Mouse (Mus musculus) limb, embryonic 12.5 days (tissue): ENCODE measurements around the gene Pacs1. TPM values are rescaled to one million over a fixed set of nuclear protein-coding genes. Genes with fewer than 3 reads are reported as not detected.

Experiments used
- ATAC-seq: fragments of 200-750 bp; cut with Nextera tagmentation; 2 replicates; pipeline ENCODE4 v1.8.0; 2017; ENCODE audit warnings: low read depth, moderate TSS enrichment; ENCODE audit not compliant: insufficient number of reproducible peaks, insufficient read depth, low FRiP score, low TSS enrichment
- H3K27ac ChIP-seq: fragments of 300-500 bp; sonication (generic); 2 replicates; pipeline ENCODE4 v1.5.1; 2016; ENCODE audit warnings: mild to moderate bottlenecking, moderate library complexity
- H3K27me3 ChIP-seq: fragments of 300-500 bp; sonication (generic); 2 replicates; pipeline ENCODE4 v1.6.1; 2016; ENCODE audit warnings: mild to moderate bottlenecking, moderate library complexity
- H3K36me3 ChIP-seq: fragments of 300-500 bp; sonication (generic); 2 replicates; pipeline ENCODE4 v1.6.1; 2016; ENCODE audit warnings: mild to moderate bottlenecking, moderate library complexity
- H3K4me1 ChIP-seq: fragments of 300-500 bp; sonication (generic); replicated peaks from 2 replicates; pipeline ENCODE4 v1.6.1; 2016
- H3K4me2 ChIP-seq: fragments of 300-500 bp; sonication (generic); 2 replicates; pipeline ENCODE4 v1.6.1; 2016; ENCODE audit warnings: mild to moderate bottlenecking, moderate library complexity
- H3K4me3 ChIP-seq: fragments of 300-500 bp; sonication (generic); replicated peaks from 2 replicates; pipeline ENCODE4 v1.5.1; 2016; ENCODE audit warnings: mild to moderate bottlenecking
- H3K9ac ChIP-seq: fragments of 300-500 bp; sonication (generic); replicated peaks from 2 replicates; pipeline ENCODE4 v1.6.1; 2016; ENCODE audit warnings: mild to moderate bottlenecking, moderate library complexity
- H3K9me3 ChIP-seq: fragments of 300-500 bp; sonication (generic); 2 replicates; pipeline ENCODE4 v1.6.1; 2016; ENCODE audit warnings: mild to moderate bottlenecking, moderate library complexity
- whole genome bisulfite sequencing: fragments of 180-500 bp; shearing (Covaris S2); methylation state at CpG from one replicate; pipeline ENCODE4 v1.1.7; 2016; 5-methylcytosine and 5-hydroxymethylcytosine counted together
- polyA plus RNA-seq: library from polyadenylated mRNA; unstranded; fragments of >200 nt; fragmentation: Nextera tagmentation; extraction: Ambion mirVana; gene quantifications from 2 replicates; pipeline ENCODE4 v1.2.1, GENCODE M21; 2016

Pacs1 gene
- polyA plus RNA-seq, 1 experiment from 2014 or later = 25.9 TPM

GRCm38 (mm10) chr19:5113783-5114182, 159.1 kb downstream of the Pacs1 start:
- ATAC-seq = no peak
- no peak overlapping the region for H3K4me3 ChIP-seq
- 95% methylated on average over 7 of the region's 7 CpGs for WGBS
- no peak overlapping the region for H3K9ac ChIP-seq
- H3K9me3 ChIP-seq = no peaks in the 10 kb centered on the region
- H3K27me3 ChIP-seq = no peaks in the 10 kb centered on the region
- H3K4me2 ChIP-seq = no peak overlapping the region
- peaks cover 14% of the 10 kb centered on the region for H3K4me1 ChIP-seq
- H3K27ac ChIP-seq = no peak overlapping the region
- peaks cover 59% of the 10 kb centered on the region for H3K36me3 ChIP-seq

- Histone ChIP-seq H3K4me2 (no peak overlapping the region), H3K4me3 (no peak overlapping the region), H3K36me3 (peaks cover 73% of the 10 kb centered on the region), H3K9me3 (no peaks in the 10 kb centered on the region), H3K27ac (no peak overlapping the region), H3K27me3 (no peaks in the 10 kb centered on the region), H3K4me1 (peaks cover 14% of the 10 kb centered on the region), H3K9ac (no peak overlapping the region)
- WGBS = 74% methylated on average over 19 of the region's 19 CpGs
- ATAC-seq = no peak
Measured at GRCm38 (mm10) chr19:5109659-5110453, 163.1 kb downstream of the Pacs1 start.

DNA sequence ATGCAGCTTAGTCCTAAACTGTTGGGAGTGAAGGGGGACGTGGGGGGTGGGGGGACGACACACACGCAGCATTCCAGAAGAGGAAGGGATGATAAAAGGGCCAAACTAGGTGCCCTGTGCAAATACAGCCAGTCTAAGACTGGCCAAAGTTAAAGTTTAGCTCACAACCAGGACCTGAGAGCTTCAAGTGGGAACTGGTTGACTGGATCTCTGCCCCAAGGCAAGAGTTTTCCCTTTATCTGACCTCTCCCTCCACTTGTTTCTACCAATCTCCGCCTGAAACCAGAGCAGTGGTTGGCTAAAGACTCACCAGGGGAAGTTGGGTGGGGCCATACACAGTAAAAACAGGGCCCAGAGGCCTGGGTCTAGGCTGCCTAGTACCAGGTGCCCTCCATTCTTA, 164.2 kb downstream of the Pacs1 start:
- ATAC-seq = no peak
- Histone ChIP-seq H3K4me3 (no peak overlapping the region), H3K4me1 (peaks cover 15% of the 10 kb centered on the region), H3K4me2 (no peak overlapping the region), H3K9me3 (no peaks in the 10 kb centered on the region), H3K36me3 (peaks cover 75% of the 10 kb centered on the region), H3K27ac (no peak overlapping the region), H3K9ac (no peak overlapping the region; the same call in 1 of the 2 replicates), H3K27me3 (no peaks in the 10 kb centered on the region)
- 65% methylated on average over 4 of the region's 4 CpGs for WGBS

DNA sequence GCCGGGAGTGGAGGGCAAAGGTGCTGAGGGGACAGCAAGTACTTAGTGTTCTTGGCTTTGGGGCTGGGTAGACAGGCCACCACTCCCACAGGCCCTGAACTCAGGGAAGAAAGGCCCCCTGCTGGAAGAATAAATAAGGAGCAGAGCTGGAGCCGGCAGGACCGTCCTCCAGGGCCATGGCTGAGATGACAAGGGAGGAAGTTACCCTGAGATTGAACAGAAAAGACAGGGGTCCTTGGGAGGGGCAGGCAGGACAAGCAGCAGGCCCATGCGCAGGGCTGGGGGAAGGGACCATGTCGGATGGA, 164.7 kb downstream of the Pacs1 start:
- Histone ChIP-seq H3K9ac (no peak overlapping the region; the same call in 1 of the 2 replicates), H3K4me3 (no peak overlapping the region), H3K9me3 (no peaks in the 10 kb centered on the region), H3K4me2 (no peak overlapping the region), H3K27me3 (no peaks in the 10 kb centered on the region), H3K27ac (no peak overlapping the region), H3K36me3 (peaks cover 75% of the 10 kb centered on the region), H3K4me1 (peaks cover 15% of the 10 kb centered on the region)
- 34% methylated on average over 5 of the region's 5 CpGs for WGBS
- ATAC-seq = no peak

GRCm38 (mm10) chr19:5107556-5108270, 165.2 kb downstream of the Pacs1 start:
- no peak for ATAC-seq
- Histone ChIP-seq H3K27me3 (no peaks in the 10 kb centered on the region), H3K27ac (no peak overlapping the region), H3K9me3 (no peaks in the 10 kb centered on the region), H3K4me1 (peaks cover 15% of the 10 kb centered on the region), H3K9ac (no peak overlapping the region), H3K4me3 (no peak overlapping the region), H3K36me3 (peaks cover 75% of the 10 kb centered on the region), H3K4me2 (peak overlapping the region; percentile 94; the same call in 1 of the 2 replicates)
- WGBS = 75% methylated on average over 18 of the region's 18 CpGs

GRCm38 (mm10) chr19:5106731-5107191, 166.2 kb downstream of the Pacs1 start, which contains the start of gene Rab1b:
Rab1b (minus strand) TSS chr19:5107072.
- WGBS = 0% methylated on average over 39 of the region's 46 CpGs
- no peaks in the 10 kb centered on the region for H3K9me3 ChIP-seq
- peak within 1 kb of the TSS; percentile 89 for H3K9ac ChIP-seq
- H3K27ac ChIP-seq = peak within 1 kb of the TSS; percentile 95
- peaks cover 75% of the 10 kb centered on the region for H3K36me3 ChIP-seq
- H3K4me1 ChIP-seq = peaks cover 15% of the 10 kb centered on the region
- no peaks in the 10 kb centered on the region for H3K27me3 ChIP-seq
- ATAC-seq = peak; percentile 87
- peak within 1 kb of the TSS; percentile 78 for H3K4me3 ChIP-seq
- H3K4me2 ChIP-seq = peak within 1 kb of the TSS; percentile 94

- peak overlapping the region; percentile 95 for H3K27ac ChIP-seq
- H3K4me1 ChIP-seq = peaks cover 15% of the 10 kb centered on the region
- H3K27me3 ChIP-seq = no peaks in the 10 kb centered on the region
- H3K9ac ChIP-seq = peak overlapping the region; percentile 89
- no peaks in the 10 kb centered on the region for H3K9me3 ChIP-seq
- peak overlapping the region; percentile 78 for H3K4me3 ChIP-seq
- 19% methylated on average over 9 of the region's 9 CpGs for WGBS
- H3K4me2 ChIP-seq = peak overlapping the region; percentile 94
- no peak for ATAC-seq
- peaks cover 75% of the 10 kb centered on the region for H3K36me3 ChIP-seq
Measured at GRCm38 (mm10) chr19:5106074-5106473, 166.8 kb downstream of the Pacs1 start.

DNA sequence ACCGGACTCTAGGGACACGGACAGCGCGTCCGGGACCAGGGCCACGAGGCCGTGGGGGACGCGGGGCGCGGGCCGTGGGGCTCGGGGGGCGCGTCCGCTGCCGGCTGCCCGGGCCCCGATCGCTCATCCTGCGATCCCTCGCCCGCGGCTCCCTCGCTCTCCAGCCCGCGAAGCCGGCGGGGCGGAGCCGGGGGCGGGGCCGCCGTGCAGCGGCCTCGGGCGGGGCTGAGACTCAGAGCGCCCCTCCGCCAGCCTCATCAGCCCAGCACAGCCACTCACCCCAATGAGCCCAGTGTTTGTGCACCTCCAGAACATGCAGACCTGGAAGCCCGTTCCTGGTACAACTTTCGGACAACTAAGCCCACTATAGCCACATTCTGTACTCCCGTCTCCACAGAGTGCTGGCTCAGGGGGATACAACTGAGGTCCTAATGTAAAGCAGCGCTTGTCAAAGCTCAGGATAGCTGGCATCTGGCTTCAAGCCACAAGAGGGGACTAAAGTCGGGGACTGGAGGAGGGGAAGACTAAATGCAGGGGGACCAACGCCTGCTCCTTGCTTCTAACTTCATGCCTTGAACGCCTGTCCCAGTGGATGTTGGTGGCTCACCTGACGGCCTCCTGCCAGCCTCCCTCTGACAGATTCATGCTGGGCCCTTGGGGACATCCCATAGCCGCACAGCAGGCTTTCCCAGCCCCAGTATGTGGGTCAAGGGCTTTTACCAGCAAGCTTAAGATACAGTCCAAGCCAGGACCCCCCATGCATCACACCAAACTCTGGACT, 174.4 kb downstream of the Pacs1 start, which contains the start of gene Cnih2:
Gene Cnih2, minus strand, starts transcription at position 159 of the 781 bp plus-strand sequence.
- H3K4me3 ChIP-seq = peak within 1 kb of the TSS; percentile 80
- 3% methylated on average over 48 of the region's 48 CpGs for WGBS
- peak within 1 kb of the TSS; percentile 72 for H3K27ac ChIP-seq
- peaks cover 49% of the 10 kb centered on the region for H3K36me3 ChIP-seq
- peak; percentile 57 for ATAC-seq
- H3K9me3 ChIP-seq = no peaks in the 10 kb centered on the region
- H3K27me3 ChIP-seq = no peaks in the 10 kb centered on the region
- peak within 1 kb of the TSS; percentile 91 for H3K9ac ChIP-seq
- peak within 1 kb of the TSS; percentile 98 for H3K4me2 ChIP-seq
- H3K4me1 ChIP-seq = peaks cover 64% of the 10 kb centered on the region

- peak overlapping the region; percentile 91 for H3K9ac ChIP-seq
- H3K9me3 ChIP-seq = no peaks in the 10 kb centered on the region
- peak overlapping the region; percentile 72; the same call in 1 of the 2 replicates for H3K27ac ChIP-seq
- H3K36me3 ChIP-seq = peaks cover 49% of the 10 kb centered on the region
- peak overlapping the region; percentile 98 for H3K4me2 ChIP-seq
- H3K4me3 ChIP-seq = peak overlapping the region; percentile 80
- ATAC-seq = 0 out of 2 replicates have a peak, but pooled peaks have one; percentile 10
- H3K27me3 ChIP-seq = no peaks in the 10 kb centered on the region
- peaks cover 64% of the 10 kb centered on the region for H3K4me1 ChIP-seq
- 4% methylated on average over 31 of the region's 31 CpGs for WGBS
Measured at GRCm38 (mm10) chr19:5097521-5098362, 175.2 kb downstream of the Pacs1 start.

DNA sequence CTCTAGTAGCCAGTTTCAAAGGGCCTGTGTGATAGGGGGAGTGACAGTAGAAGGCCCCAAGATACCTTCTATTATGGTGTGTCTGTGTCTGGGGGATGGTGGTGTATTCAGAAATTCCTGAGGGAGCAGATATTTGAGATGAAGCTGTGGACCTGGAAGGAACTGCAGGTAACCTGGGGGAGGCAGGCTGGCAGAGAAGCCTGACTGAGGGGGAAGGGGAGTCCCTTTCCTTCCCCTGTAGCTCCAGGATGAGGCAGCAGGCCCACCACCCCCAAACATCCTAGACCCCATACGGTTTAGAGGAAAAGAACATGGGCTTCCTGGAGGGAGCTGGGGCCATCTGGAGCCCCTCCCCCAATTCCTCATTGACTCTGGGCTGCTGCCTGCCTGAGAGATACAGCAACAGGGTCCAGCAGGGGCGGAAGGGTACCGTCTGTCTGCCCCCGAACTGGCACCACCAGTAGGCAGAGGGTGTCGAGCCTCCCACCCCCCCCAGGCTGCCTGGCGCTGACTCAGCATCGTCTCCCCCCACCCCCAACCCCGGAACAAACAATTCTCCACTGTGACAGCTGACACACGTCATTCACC, 176.9 kb downstream of the Pacs1 start:
- no peak overlapping the region; the same call in 1 of the 2 replicates for H3K9ac ChIP-seq
- peak overlapping the region; percentile 98 for H3K4me2 ChIP-seq
- H3K27ac ChIP-seq = 0 out of 2 replicates have a peak overlapping the region, but pooled peaks have one; percentile 29
- no peaks in the 10 kb centered on the region for H3K9me3 ChIP-seq
- H3K4me1 ChIP-seq = peaks cover 64% of the 10 kb centered on the region
- ATAC-seq = no peak
- 9% methylated on average over 9 of the region's 9 CpGs for WGBS
- H3K4me3 ChIP-seq = peak overlapping the region; percentile 9; the same call in 1 of the 2 replicates
- peaks cover 49% of the 10 kb centered on the region for H3K36me3 ChIP-seq
- no peaks in the 10 kb centered on the region for H3K27me3 ChIP-seq
